Mouse (Mus musculus): ENCODE measurements around the gene Gm36210.

DNA sequence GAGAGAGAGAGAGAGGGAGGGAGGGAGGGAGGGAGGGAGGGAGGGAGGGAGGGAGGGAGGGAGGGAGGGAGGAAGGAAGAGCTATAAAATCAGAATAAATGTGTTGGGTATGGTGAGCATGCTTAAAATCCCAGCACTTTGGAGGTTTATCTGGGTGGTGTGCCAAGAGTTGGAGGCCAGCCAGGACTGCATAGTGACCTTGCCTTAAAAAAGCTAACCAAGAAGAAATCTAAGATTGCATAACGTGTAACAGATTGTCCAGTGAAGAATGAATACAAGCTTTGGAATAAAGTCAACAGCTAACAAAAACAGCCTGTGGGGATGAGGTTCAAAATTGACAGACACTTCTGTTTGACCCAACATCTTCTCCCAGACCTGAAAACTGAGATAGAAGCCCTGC lies 43.3 kb downstream of the Gm36210 start:
- TF ChIP-seq CTCF (conservative IDR thresholded peaks at IDR 0.05; ENCODE audit: low read length) (no peak), POU5F1 (IDR thresholded peaks at IDR 0.05; ENCODE audit: borderline replicate concordance, low read length) (no peak)
